Mouse (Mus musculus): ENCODE data around the gene Ctc1. TPM values are rescaled to one million over a fixed set of nuclear protein-coding genes. Genes with fewer than 3 reads are reported as not detected.

Ctc1 gene
- polyA plus RNA-seq, 1 experiment = not detected

DNA sequence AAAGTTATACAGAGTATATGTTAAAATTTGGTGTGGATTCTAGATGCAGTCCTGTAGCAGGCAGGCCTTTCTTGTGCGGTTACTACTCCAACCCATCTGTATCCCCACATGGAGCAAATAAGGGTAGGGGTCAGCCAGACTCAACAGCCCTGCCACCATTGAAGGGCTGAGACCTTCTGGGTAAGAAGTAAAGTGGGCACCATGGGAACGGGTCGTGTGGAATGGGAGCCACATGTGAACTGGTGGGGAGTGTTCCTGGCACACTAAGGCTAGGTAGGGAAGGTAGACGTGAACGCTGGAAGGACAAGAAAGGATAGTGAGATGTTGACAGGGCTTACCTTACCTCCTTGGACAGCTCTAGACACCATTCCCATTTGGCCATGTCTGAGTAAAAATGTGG lies 22.5 kb downstream of the Ctc1 start:
- Histone ChIP-seq H3K4me3 (ENCODE audit: insufficient read depth, low read depth, low read length) (no peak overlapping the region), H3K4me1 (ENCODE audit: control insufficient read depth, insufficient read depth, low read length) (peaks cover 10% of the 10 kb centered on the region), H3K27ac (ENCODE audit: insufficient read depth, low read depth, low read length) (no peak overlapping the region)
- WGBS = 79% methylated on average over 5 of the region's 5 CpGs
- TF ChIP-seq CTCF (IDR thresholded peaks at IDR 0.05; ENCODE audit: insufficient read depth, low read depth, low read length) = no peak
- TF ChIP-seq POLR2A (IDR thresholded peaks at IDR 0.05; ENCODE audit: insufficient read depth, low read depth, low read length) = no peak

DNA sequence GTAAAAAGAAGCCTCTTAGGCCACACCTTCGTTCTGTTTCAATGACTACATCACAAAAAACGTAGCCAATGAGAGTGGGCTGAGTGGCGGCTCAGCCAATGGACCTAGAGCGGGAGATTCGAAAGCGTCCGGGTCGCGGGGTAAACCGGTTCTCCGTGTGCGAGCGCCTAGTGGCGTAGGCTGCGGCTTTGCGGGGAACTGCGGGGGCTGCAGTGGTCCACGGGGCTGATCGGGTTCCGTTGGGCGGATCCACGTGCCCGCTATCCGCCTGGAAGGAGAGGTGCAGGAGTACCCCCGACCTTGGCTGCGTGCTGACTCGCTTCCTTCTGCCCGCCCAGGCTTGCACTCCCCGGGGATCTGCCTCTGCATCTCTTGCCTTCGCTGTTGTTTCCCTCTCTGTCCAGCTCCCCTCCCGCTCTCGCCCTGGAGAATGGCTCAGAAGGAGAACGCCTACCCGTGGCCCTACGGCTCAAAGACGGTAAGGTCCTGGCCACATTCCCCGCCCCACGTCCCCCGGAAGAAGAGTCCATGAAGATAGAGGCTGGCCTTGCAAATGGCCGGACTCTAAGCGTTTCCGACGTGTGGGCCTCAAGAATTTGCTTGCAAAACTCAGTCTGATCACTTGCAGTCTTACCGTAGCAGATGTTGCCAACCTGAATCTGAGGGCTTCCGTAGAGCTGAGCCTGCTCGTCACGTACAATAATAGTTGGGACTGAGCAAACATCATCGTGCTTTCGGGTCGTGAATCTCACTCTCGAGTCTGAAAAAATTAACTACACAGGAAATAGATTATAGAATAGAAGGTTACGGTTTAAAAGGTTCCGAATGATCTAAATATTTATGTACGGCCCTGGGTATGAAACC lies 30.1 kb downstream of the Ctc1 start, which contains the start of gene Aurkb:
TSS of gene Aurkb (plus strand) at position 117 of the 864 bp plus-strand sequence.
- no peak within 1 kb of the TSS for H3K27ac ChIP-seq (ENCODE audit: insufficient read depth, low read depth, low read length)
- peak within 1 kb of the TSS; percentile 62 for H3K4me3 ChIP-seq (ENCODE audit: insufficient read depth, low read depth, low read length)
- 1% methylated on average over 54 of the region's 54 CpGs for WGBS
- TF ChIP-seq CTCF (IDR thresholded peaks at IDR 0.05; ENCODE audit: insufficient read depth, low read depth, low read length) (no peak), POLR2A (IDR thresholded peaks at IDR 0.05; ENCODE audit: insufficient read depth, low read depth, low read length) (no peak)
- H3K4me1 ChIP-seq (ENCODE audit: control insufficient read depth, insufficient read depth, low read length) = peaks cover 4% of the 10 kb centered on the region

DNA sequence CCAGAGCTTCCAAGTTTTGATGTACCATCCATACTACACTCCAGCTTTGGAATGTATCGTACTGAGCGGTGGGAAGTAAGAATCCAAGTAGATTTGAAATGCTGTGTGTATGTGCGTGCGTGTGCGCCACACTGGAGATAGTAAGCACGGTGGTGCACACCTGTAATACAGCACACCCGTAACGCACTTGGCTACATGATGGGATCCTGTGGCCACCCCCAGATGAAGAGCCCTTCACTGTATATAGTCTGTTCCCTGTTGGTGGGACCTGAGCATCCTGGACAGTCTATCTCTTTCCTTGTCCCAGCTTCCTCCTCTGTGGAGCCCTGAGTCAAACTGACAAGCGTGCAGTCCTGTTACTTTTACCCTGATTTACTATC lies 30.7 kb downstream of the Ctc1 start:
- no peak overlapping the region for H3K4me3 ChIP-seq (ENCODE audit: insufficient read depth, low read depth, low read length)

DNA sequence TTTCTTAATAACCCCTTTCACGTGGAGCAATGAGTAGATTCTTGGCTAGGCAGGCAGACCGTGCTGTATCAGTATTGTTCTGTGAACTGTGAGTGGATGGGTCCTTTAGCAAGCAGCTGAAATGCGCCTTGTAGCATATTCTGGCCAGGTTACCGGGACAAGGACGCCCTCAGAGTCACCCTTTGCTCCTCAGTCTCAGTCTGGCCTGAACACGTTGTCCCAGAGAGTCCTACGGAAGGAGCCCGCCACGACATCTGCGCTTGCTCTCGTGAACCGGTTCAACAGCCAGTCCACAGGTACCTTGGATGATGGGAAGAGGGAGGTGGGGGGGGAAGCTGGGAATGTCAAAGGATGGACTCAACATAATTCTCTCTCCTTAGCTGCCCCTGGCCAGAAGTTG lies 31.9 kb downstream of the Ctc1 start:
- Histone ChIP-seq H3K4me3 (ENCODE audit: insufficient read depth, low read depth, low read length) (no peak overlapping the region), H3K4me1 (ENCODE audit: control insufficient read depth, insufficient read depth, low read length) (peaks cover 4% of the 10 kb centered on the region), H3K27ac (ENCODE audit: insufficient read depth, low read depth, low read length) (no peak overlapping the region)
- TF ChIP-seq POLR2A (IDR thresholded peaks at IDR 0.05; ENCODE audit: insufficient read depth, low read depth, low read length) = no peak
- no peak for TF ChIP-seq CTCF (IDR thresholded peaks at IDR 0.05; ENCODE audit: insufficient read depth, low read depth, low read length)
- WGBS = 78% methylated on average over 12 of the region's 12 CpGs

More for the DNA sequence above, 30.7 kb downstream of the Ctc1 start:
- TF ChIP-seq POLR2A (IDR thresholded peaks at IDR 0.05; ENCODE audit: insufficient read depth, low read depth, low read length) = no peak
- no peak for TF ChIP-seq CTCF (IDR thresholded peaks at IDR 0.05; ENCODE audit: insufficient read depth, low read depth, low read length)
- WGBS = 18% methylated on average over 9 of the region's 9 CpGs
- Histone ChIP-seq H3K27ac (ENCODE audit: insufficient read depth, low read depth, low read length) (no peak overlapping the region), H3K4me1 (ENCODE audit: control insufficient read depth, insufficient read depth, low read length) (peaks cover 4% of the 10 kb centered on the region)

GRCm38 (mm10) chr11:69048151-69048550 lies 32.4 kb downstream of the Ctc1 start:
- 93% methylated on average over 14 of the region's 14 CpGs for WGBS
- Histone ChIP-seq H3K4me3 (ENCODE audit: insufficient read depth, low read depth, low read length) (no peak overlapping the region), H3K27ac (ENCODE audit: insufficient read depth, low read depth, low read length) (no peak overlapping the region), H3K4me1 (ENCODE audit: control insufficient read depth, insufficient read depth, low read length) (peaks cover 4% of the 10 kb centered on the region)
- TF ChIP-seq POLR2A (IDR thresholded peaks at IDR 0.05; ENCODE audit: insufficient read depth, low read depth, low read length) = no peak
- TF ChIP-seq CTCF (IDR thresholded peaks at IDR 0.05; ENCODE audit: insufficient read depth, low read depth, low read length) = no peak

DNA sequence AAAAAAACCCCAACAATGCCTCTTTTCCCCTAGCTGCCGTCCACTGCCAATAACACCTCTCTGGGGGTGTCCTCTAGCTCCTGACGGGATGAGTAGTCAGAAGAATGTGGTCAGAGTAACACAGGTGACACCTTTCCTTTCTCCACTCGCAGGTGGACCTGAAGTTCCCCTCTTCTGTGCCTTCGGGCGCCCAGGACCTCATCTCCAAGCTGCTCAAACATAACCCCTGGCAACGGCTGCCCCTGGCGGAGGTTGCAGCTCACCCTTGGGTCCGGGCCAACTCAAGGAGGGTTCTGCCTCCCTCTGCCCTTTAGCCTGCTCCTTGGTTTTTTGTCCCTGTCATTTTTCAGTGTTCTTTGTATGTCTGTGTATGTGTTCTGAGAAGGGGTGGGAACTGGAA lies 35.0 kb downstream of the Ctc1 start:
- no peak for TF ChIP-seq POLR2A (IDR thresholded peaks at IDR 0.05; ENCODE audit: insufficient read depth, low read depth, low read length)
- TF ChIP-seq CTCF (IDR thresholded peaks at IDR 0.05; ENCODE audit: insufficient read depth, low read depth, low read length) = no peak
- peaks cover 3% of the 10 kb centered on the region for H3K4me1 ChIP-seq (ENCODE audit: control insufficient read depth, insufficient read depth, low read length)
- WGBS = 84% methylated on average over 8 of the region's 8 CpGs
- H3K4me3 ChIP-seq (ENCODE audit: insufficient read depth, low read depth, low read length) = no peak overlapping the region
- H3K27ac ChIP-seq (ENCODE audit: insufficient read depth, low read depth, low read length) = no peak overlapping the region

DNA sequence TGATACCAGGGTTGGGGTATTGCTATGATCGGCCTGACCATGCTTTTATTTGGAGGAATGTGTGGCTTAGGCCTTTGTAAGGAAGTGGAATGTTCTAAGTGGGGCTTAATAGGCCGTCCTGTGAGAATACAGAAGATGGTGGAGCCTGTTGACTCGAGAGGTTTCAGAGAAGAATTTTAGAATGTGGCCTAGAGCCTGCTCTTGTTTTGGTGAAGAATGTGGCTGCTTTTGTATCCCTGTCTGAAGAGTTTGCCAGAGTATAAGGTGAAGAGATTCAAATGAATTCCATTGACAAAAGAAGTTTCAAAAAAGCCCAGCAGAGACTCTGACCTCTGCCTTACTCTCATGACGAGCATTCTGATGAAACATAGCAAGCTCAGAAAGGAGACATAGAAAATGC lies 36.1 kb downstream of the Ctc1 start:
- TF ChIP-seq POLR2A (IDR thresholded peaks at IDR 0.05; ENCODE audit: insufficient read depth, low read depth, low read length) = no peak
- no peak for TF ChIP-seq CTCF (IDR thresholded peaks at IDR 0.05; ENCODE audit: insufficient read depth, low read depth, low read length)
- Histone ChIP-seq H3K4me3 (ENCODE audit: insufficient read depth, low read depth, low read length) (no peak overlapping the region), H3K4me1 (ENCODE audit: control insufficient read depth, insufficient read depth, low read length) (no peaks in the 10 kb centered on the region), H3K27ac (ENCODE audit: insufficient read depth, low read depth, low read length) (no peak overlapping the region)
- 73% methylated on average over 4 of the region's 4 CpGs for WGBS

DNA sequence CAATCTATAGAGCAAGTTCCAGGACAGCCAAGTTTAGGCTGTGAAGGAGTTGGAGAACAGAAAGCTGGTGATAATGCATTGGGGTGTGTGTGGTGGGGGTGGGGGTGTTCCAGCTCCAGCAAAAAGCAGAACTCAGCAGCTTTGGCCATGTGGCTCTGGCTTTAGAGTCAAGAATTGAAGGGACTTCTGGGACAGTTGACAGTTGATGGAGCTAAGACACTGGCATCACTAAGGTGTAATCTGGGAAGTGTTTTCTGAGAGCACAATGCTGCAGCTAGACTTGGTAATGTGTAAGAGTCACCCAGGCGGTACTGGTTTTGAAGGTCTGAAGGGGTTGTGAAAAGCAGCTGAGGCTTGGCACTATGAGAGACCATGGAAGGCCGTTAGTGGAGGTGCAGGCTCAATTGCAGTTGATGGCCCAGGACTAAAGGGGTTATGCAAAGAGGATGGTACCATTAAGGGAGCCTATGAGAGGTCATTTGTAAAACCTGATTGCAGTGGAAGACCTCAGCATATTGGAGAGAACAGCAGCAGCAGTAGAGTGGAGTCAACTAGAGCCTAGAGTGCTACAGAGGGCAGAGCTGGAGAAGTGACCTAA lies 37.2 kb downstream of the Ctc1 start:
- H3K4me3 ChIP-seq (ENCODE audit: insufficient read depth, low read depth, low read length) = no peak overlapping the region
- no peak for TF ChIP-seq POLR2A (IDR thresholded peaks at IDR 0.05; ENCODE audit: insufficient read depth, low read depth, low read length)
- no peak for TF ChIP-seq CTCF (IDR thresholded peaks at IDR 0.05; ENCODE audit: insufficient read depth, low read depth, low read length)
- 90% methylated on average over 2 of the region's 2 CpGs for WGBS
- no peak overlapping the region for H3K27ac ChIP-seq (ENCODE audit: insufficient read depth, low read depth, low read length)
- no peaks in the 10 kb centered on the region for H3K4me1 ChIP-seq (ENCODE audit: control insufficient read depth, insufficient read depth, low read length)

DNA sequence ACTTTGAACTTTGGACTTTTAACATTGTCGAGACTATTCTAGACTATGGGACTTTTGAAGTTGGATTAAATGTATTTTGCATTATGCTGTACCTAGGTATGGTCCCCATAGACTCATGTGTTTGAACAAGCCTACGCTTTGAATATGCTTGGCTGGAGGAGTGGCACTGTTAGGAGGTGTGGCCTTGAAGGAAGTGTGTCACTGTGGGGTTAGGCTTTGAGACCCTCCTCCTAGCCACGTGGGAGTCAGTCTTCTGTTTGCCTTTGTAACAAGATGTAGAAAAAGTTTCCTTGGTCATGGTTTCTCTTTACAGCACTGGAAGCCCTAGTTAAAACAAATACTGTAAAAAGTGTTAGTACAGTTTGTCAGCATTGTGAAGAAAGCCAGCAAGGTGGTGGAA lies 38.1 kb downstream of the Ctc1 start:
- Histone ChIP-seq H3K4me3 (ENCODE audit: insufficient read depth, low read depth, low read length) (no peak overlapping the region), H3K4me1 (ENCODE audit: control insufficient read depth, insufficient read depth, low read length) (no peaks in the 10 kb centered on the region), H3K27ac (ENCODE audit: insufficient read depth, low read depth, low read length) (no peak overlapping the region)
- no peak for TF ChIP-seq CTCF (IDR thresholded peaks at IDR 0.05; ENCODE audit: insufficient read depth, low read depth, low read length)
- TF ChIP-seq POLR2A (IDR thresholded peaks at IDR 0.05; ENCODE audit: insufficient read depth, low read depth, low read length) = no peak
- WGBS = 82% methylated on average over 3 of the region's 3 CpGs
